Mouse (Mus musculus): ENCODE results near the gene Clec11a. TPM values are rescaled to one million over a fixed set of nuclear protein-coding genes. Genes with fewer than 3 reads are reported as not detected.
"Not testable (repeated sequence)": the region's sequence is repeated elsewhere in the genome, so short reads cannot be mapped to it uniquely, and the experiment has no call there.

The Clec11a gene
- total RNA-seq, 1 experiment from 2014 or later: 2.7 TPM

GRCm38 (mm10) chr7:44332336-44332735, 25.6 kb upstream of the Clec11a start:
- ATAC-seq (replicated peaks; ENCODE audit: low read depth, poor library complexity, severe bottlenecking): no peak

- ATAC-seq (replicated peaks; ENCODE audit: low read depth, poor library complexity, severe bottlenecking): no peak
These were observed 19.9 kb upstream of the Clec11a start for GRCm38 (mm10) chr7:44326614-44327013.

- ATAC-seq (replicated peaks; ENCODE audit: low read depth, poor library complexity, severe bottlenecking): no peak
These were observed 15.6 kb upstream of the Clec11a start for GRCm38 (mm10) chr7:44322290-44322689.

GRCm38 (mm10) chr7:44320886-44321285, 14.2 kb upstream of the Clec11a start:
- ATAC-seq (replicated peaks; ENCODE audit: low read depth, poor library complexity, severe bottlenecking): no peak

GRCm38 (mm10) chr7:44317913-44318312, 11.2 kb upstream of the Clec11a start:
- peak; percentile 78; the same call in 1 of the 2 replicates for ATAC-seq (replicated peaks; ENCODE audit: low read depth, poor library complexity, severe bottlenecking)

- ATAC-seq (replicated peaks; ENCODE audit: low read depth, poor library complexity, severe bottlenecking): no peak
These were observed 5.8 kb upstream of the Clec11a start for GRCm38 (mm10) chr7:44312484-44312883.

GRCm38 (mm10) chr7:44311713-44312304, 5.1 kb upstream of the Clec11a start:
- ATAC-seq (replicated peaks; ENCODE audit: low read depth, poor library complexity, severe bottlenecking): 0 out of 2 replicates have a peak, but pooled peaks have one; percentile 7

- peak; percentile 13; the same call in 1 of the 2 replicates for ATAC-seq (replicated peaks; ENCODE audit: low read depth, poor library complexity, severe bottlenecking)
These were observed 4.4 kb upstream of the Clec11a start for GRCm38 (mm10) chr7:44310878-44311712.

- ATAC-seq (replicated peaks; ENCODE audit: low read depth, poor library complexity, severe bottlenecking): no peak
These were observed 3.7 kb upstream of the Clec11a start for GRCm38 (mm10) chr7:44310285-44310877.

- ATAC-seq (replicated peaks; ENCODE audit: low read depth, poor library complexity, severe bottlenecking): no peak
These were observed 3.0 kb upstream of the Clec11a start, which contains the start of gene Shank1 for GRCm38 (mm10) chr7:44309475-44310284. Shank1 (plus strand) TSS chr7:44310253.

- ATAC-seq (replicated peaks; ENCODE audit: low read depth, poor library complexity, severe bottlenecking): no peak
These were observed 739 bp upstream of the Clec11a start for GRCm38 (mm10) chr7:44307261-44308020.

- ATAC-seq (replicated peaks; ENCODE audit: low read depth, poor library complexity, severe bottlenecking): no peak
These were observed 1.0 kb downstream of the Clec11a start for GRCm38 (mm10) chr7:44305686-44306085.

GRCm38 (mm10) chr7:44304775-44305641, 1.7 kb downstream of the Clec11a start:
- peak; percentile 84 for ATAC-seq (replicated peaks; ENCODE audit: low read depth, poor library complexity, severe bottlenecking)

- ATAC-seq (replicated peaks; ENCODE audit: low read depth, poor library complexity, severe bottlenecking): peak; percentile 9
These were observed 2.3 kb downstream of the Clec11a start for GRCm38 (mm10) chr7:44304463-44304774.

GRCm38 (mm10) chr7:44303346-44304340, 3.1 kb downstream of the Clec11a start:
- no peak for ATAC-seq (replicated peaks; ENCODE audit: low read depth, poor library complexity, severe bottlenecking)

- not testable (repeated sequence) for ATAC-seq (replicated peaks; ENCODE audit: low read depth, poor library complexity, severe bottlenecking)
These were observed 9.2 kb downstream of the Clec11a start for GRCm38 (mm10) chr7:44297501-44297900.

- no peak for ATAC-seq (replicated peaks; ENCODE audit: low read depth, poor library complexity, severe bottlenecking)
These were observed 15.3 kb downstream of the Clec11a start for GRCm38 (mm10) chr7:44291418-44291817.

All from common myeloid progenitor, adult 5-6 weeks (primary cell).